Mouse (Mus musculus): ENCODE measurements at regions not wholly inside any gene's neighbourhood (a gene's known extent, or its start where the extent isn't known, plus 50 kb on each side); places are given as distances from the start of the nearest gene placed in this dataset.

GRCm38 (mm10) chr6:106985132-106985801, 185.4 kb upstream of the Crbn start:
- 41% methylated on average over 4 of the region's 4 CpGs for WGBS
- no peak for ATAC-seq (ENCODE audit: low read depth)
- Histone ChIP-seq H3K4me3 (ENCODE audit: low read length) (no peak overlapping the region), H3K36me3 (ENCODE audit: control insufficient read depth, insufficient read depth, low read length) (no peaks in the 10 kb centered on the region), H3K27me3 (ENCODE audit: control insufficient read depth, insufficient read depth, low read depth, low read length) (no peaks in the 10 kb centered on the region), H3K27ac (ENCODE audit: low read length) (no peak overlapping the region), H3K9me3 (ENCODE audit: control insufficient read depth, low read length) (no peaks in the 10 kb centered on the region), H3K4me1 (replicated peaks; ENCODE audit: control insufficient read depth, insufficient read depth, low read length) (no peaks in the 10 kb centered on the region), H3K4me2 (ENCODE audit: low read depth, low read length) (no peak overlapping the region), H3K9ac (ENCODE audit: low read length) (no peak overlapping the region)

GRCm38 (mm10) chr6:106991586-106991985, 191.7 kb upstream of the Crbn start:
- no peaks in the 10 kb centered on the region for H3K36me3 ChIP-seq (ENCODE audit: control insufficient read depth, insufficient read depth, low read length)
- no peak overlapping the region for H3K4me3 ChIP-seq (ENCODE audit: low read length)
- WGBS: 85% methylated on average over 1 of the region's 1 CpGs

GRCm38 (mm10) chr6:107004406-107005120, 204.7 kb upstream of the Crbn start:
- ATAC-seq (ENCODE audit: low read depth): no peak
- no peak overlapping the region for H3K9ac ChIP-seq (ENCODE audit: low read length)
- H3K4me3 ChIP-seq (ENCODE audit: low read length): no peak overlapping the region
- no peaks in the 10 kb centered on the region for H3K4me1 ChIP-seq (replicated peaks; ENCODE audit: control insufficient read depth, insufficient read depth, low read length)
- H3K9me3 ChIP-seq (ENCODE audit: control insufficient read depth, low read length): no peaks in the 10 kb centered on the region
- 90% methylated on average over 4 of the region's 4 CpGs for WGBS
- no peak overlapping the region for H3K4me2 ChIP-seq (ENCODE audit: low read depth, low read length)
- H3K27ac ChIP-seq (ENCODE audit: low read length): no peak overlapping the region
- no peaks in the 10 kb centered on the region for H3K27me3 ChIP-seq (ENCODE audit: control insufficient read depth, insufficient read depth, low read depth, low read length)
- H3K36me3 ChIP-seq (ENCODE audit: control insufficient read depth, insufficient read depth, low read length): no peaks in the 10 kb centered on the region

More at GRCm38 (mm10) chr6:106991586-106991985, 191.7 kb upstream of the Crbn start:
- Histone ChIP-seq H3K27me3 (ENCODE audit: control insufficient read depth, insufficient read depth, low read depth, low read length) (no peaks in the 10 kb centered on the region), H3K4me2 (ENCODE audit: low read depth, low read length) (no peak overlapping the region), H3K9me3 (ENCODE audit: control insufficient read depth, low read length) (no peaks in the 10 kb centered on the region), H3K4me1 (replicated peaks; ENCODE audit: control insufficient read depth, insufficient read depth, low read length) (no peaks in the 10 kb centered on the region), H3K27ac (ENCODE audit: low read length) (no peak overlapping the region), H3K9ac (ENCODE audit: low read length) (no peak overlapping the region)
- ATAC-seq (ENCODE audit: low read depth): no peak

GRCm38 (mm10) chr6:107010785-107011184, 210.9 kb upstream of the Crbn start:
- ATAC-seq (ENCODE audit: low read depth): no peak
- Histone ChIP-seq H3K9ac (ENCODE audit: low read length) (no peak overlapping the region), H3K27ac (ENCODE audit: low read length) (no peak overlapping the region), H3K4me3 (ENCODE audit: low read length) (no peak overlapping the region), H3K9me3 (ENCODE audit: control insufficient read depth, low read length) (no peaks in the 10 kb centered on the region), H3K36me3 (ENCODE audit: control insufficient read depth, insufficient read depth, low read length) (no peaks in the 10 kb centered on the region), H3K4me1 (replicated peaks; ENCODE audit: control insufficient read depth, insufficient read depth, low read length) (no peaks in the 10 kb centered on the region), H3K4me2 (ENCODE audit: low read depth, low read length) (no peak overlapping the region), H3K27me3 (ENCODE audit: control insufficient read depth, insufficient read depth, low read depth, low read length) (no peaks in the 10 kb centered on the region)
- 53% methylated on average over 4 of the region's 4 CpGs for WGBS

DNA sequence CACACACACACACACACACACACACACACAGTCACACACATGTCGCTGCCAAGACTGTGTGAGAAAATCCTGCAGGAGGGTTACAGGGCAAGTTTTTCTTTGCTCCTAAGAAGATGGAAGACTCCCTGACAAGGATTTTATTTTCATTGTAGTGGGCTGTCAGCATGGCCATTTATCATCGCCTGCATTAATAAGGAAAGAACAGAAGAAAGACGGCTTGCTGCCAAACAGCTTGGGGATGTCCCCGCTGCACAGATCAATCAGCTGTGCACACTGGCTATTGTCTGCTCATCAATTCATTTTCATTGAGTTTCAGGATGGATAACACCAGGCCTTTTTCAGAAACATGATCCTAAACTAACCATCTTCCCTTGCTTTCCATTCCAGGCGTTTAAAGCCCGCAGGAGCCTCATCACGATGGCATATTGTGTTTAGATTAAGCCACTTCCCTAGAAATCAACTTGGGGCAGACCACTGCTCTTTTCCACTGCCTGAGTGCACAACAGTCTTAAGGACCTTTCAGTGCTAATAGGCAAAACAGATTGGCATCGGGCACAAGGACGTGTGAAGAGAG, 213.1 kb upstream of the Crbn start:
- whole genome bisulfite sequencing: 14% methylated on average over 9 of the region's 9 CpGs
- no peak overlapping the region for H3K4me3 ChIP-seq (ENCODE audit: low read length)
- H3K4me2 ChIP-seq (ENCODE audit: low read depth, low read length): 0 out of 2 replicates have a peak overlapping the region, but pooled peaks have one; percentile 9
- no peaks in the 10 kb centered on the region for H3K4me1 ChIP-seq (replicated peaks; ENCODE audit: control insufficient read depth, insufficient read depth, low read length)
- no peak overlapping the region for H3K9ac ChIP-seq (ENCODE audit: low read length)
- H3K9me3 ChIP-seq (ENCODE audit: control insufficient read depth, low read length): no peaks in the 10 kb centered on the region
- no peaks in the 10 kb centered on the region for H3K27me3 ChIP-seq (ENCODE audit: control insufficient read depth, insufficient read depth, low read depth, low read length)
- ATAC-seq (ENCODE audit: low read depth): no peak
- no peak overlapping the region for H3K27ac ChIP-seq (ENCODE audit: low read length)
- no peaks in the 10 kb centered on the region for H3K36me3 ChIP-seq (ENCODE audit: control insufficient read depth, insufficient read depth, low read length)

DNA sequence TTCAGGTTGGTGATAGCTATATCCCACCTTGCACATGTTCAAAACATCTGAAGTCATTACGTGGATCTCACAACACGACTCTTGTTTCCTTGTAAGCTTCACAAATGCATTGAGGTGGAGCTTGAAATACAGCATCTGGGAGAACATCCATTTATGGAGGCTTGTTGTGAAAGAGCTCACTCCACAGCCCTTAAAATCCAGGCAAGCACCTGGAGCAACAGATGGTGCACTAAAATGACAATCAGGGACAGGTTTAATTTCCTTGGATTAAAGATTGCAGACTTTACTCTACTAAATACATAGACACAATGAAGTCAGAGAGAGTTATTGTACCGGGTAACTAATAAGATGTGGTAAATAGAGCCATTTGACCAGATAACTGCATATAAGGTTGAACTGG, 219.2 kb upstream of the Crbn start:
- Histone ChIP-seq H3K4me2 (ENCODE audit: low read depth, low read length) (no peak overlapping the region), H3K4me3 (ENCODE audit: low read length) (no peak overlapping the region), H3K27ac (ENCODE audit: low read length) (no peak overlapping the region), H3K9me3 (ENCODE audit: control insufficient read depth, low read length) (no peaks in the 10 kb centered on the region), H3K27me3 (ENCODE audit: control insufficient read depth, insufficient read depth, low read depth, low read length) (no peaks in the 10 kb centered on the region), H3K4me1 (replicated peaks; ENCODE audit: control insufficient read depth, insufficient read depth, low read length) (no peaks in the 10 kb centered on the region), H3K36me3 (ENCODE audit: control insufficient read depth, insufficient read depth, low read length) (no peaks in the 10 kb centered on the region), H3K9ac (ENCODE audit: low read length) (no peak overlapping the region)
- no peak for ATAC-seq (ENCODE audit: low read depth)
- 73% methylated on average over 3 of the region's 3 CpGs for WGBS

GRCm38 (mm10) chr6:107045177-107045576, 245.3 kb upstream of the Crbn start:
- no peak overlapping the region for H3K9ac ChIP-seq (ENCODE audit: low read length)
- no peak overlapping the region for H3K27ac ChIP-seq (ENCODE audit: low read length)
- ATAC-seq (ENCODE audit: low read depth): no peak
- no peaks in the 10 kb centered on the region for H3K27me3 ChIP-seq (ENCODE audit: control insufficient read depth, insufficient read depth, low read depth, low read length)
- no peaks in the 10 kb centered on the region for H3K9me3 ChIP-seq (ENCODE audit: control insufficient read depth, low read length)
- WGBS: 53% methylated on average over 3 of the region's 3 CpGs
- no peaks in the 10 kb centered on the region for H3K36me3 ChIP-seq (ENCODE audit: control insufficient read depth, insufficient read depth, low read length)
- no peaks in the 10 kb centered on the region for H3K4me1 ChIP-seq (replicated peaks; ENCODE audit: control insufficient read depth, insufficient read depth, low read length)
- H3K4me3 ChIP-seq (ENCODE audit: low read length): no peak overlapping the region
- H3K4me2 ChIP-seq (ENCODE audit: low read depth, low read length): no peak overlapping the region

DNA sequence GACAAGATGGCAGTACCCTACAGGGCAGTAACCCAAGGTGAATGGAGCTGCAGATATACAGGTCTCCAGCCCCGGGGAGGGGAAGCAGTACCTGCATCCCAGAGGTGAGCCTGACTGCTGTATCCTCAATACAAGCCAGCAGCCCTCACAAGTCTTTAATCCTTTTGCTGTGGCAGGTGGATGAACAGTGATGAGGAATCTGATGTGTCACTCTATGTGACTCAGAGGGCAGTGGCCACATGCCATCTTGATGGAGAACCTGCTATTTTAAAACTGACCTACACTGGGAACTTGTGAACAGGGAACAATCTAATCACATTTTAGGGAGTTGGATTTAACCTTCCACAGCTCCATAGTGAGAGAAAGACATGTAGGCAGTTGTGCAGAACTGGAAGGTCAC, 251.7 kb upstream of the Crbn start:
- Histone ChIP-seq H3K4me2 (ENCODE audit: low read depth, low read length) (no peak overlapping the region), H3K9me3 (ENCODE audit: control insufficient read depth, low read length) (no peaks in the 10 kb centered on the region), H3K27ac (ENCODE audit: low read length) (no peak overlapping the region), H3K9ac (ENCODE audit: low read length) (no peak overlapping the region), H3K36me3 (ENCODE audit: control insufficient read depth, insufficient read depth, low read length) (no peaks in the 10 kb centered on the region), H3K4me1 (replicated peaks; ENCODE audit: control insufficient read depth, insufficient read depth, low read length) (no peaks in the 10 kb centered on the region), H3K27me3 (ENCODE audit: control insufficient read depth, insufficient read depth, low read depth, low read length) (no peaks in the 10 kb centered on the region), H3K4me3 (ENCODE audit: low read length) (no peak overlapping the region)
- 90% methylated on average over 1 of the region's 1 CpGs for WGBS
- no peak for ATAC-seq (ENCODE audit: low read depth)

GRCm38 (mm10) chr6:107052180-107052579, 252.3 kb upstream of the Crbn start:
- Histone ChIP-seq H3K9ac (ENCODE audit: low read length) (no peak overlapping the region), H3K36me3 (ENCODE audit: control insufficient read depth, insufficient read depth, low read length) (no peaks in the 10 kb centered on the region), H3K9me3 (ENCODE audit: control insufficient read depth, low read length) (no peaks in the 10 kb centered on the region), H3K4me2 (ENCODE audit: low read depth, low read length) (no peak overlapping the region), H3K4me1 (replicated peaks; ENCODE audit: control insufficient read depth, insufficient read depth, low read length) (no peaks in the 10 kb centered on the region), H3K27ac (ENCODE audit: low read length) (no peak overlapping the region), H3K4me3 (ENCODE audit: low read length) (no peak overlapping the region), H3K27me3 (ENCODE audit: control insufficient read depth, insufficient read depth, low read depth, low read length) (no peaks in the 10 kb centered on the region)
- 69% methylated on average over 1 of the region's 1 CpGs for WGBS
- ATAC-seq (ENCODE audit: low read depth): no peak

Measured in lung, embryonic 16.5 days (tissue).